Mouse (Mus musculus) G1E-ER4 (cell line): ENCODE measurements at regions not wholly inside any gene's neighbourhood (a gene's known extent, or its start where the extent isn't known, plus 50 kb on each side); places are given as distances from the start of the nearest gene placed in this dataset.

ENCODE experiments used
- GATA1 ChIP-seq: IDR thresholded peaks from one replicate; pipeline ENCODE4 v1.8.0; 2012; ENCODE audit warnings: low read length, inconsistent platforms

- TF ChIP-seq GATA1, result no peak
Observed at GRCm38 (mm10) chr8:57076995-57077394, 243.8 kb upstream of the Hand2 start.

GRCm38 (mm10) chr8:57086811-57087210 is 234.0 kb upstream of the Hand2 start:
- no peak for TF ChIP-seq GATA1

GRCm38 (mm10) chr8:57092403-57092802 is 228.4 kb upstream of the Hand2 start:
- no peak for TF ChIP-seq GATA1

- TF ChIP-seq GATA1, result no peak
Observed at GRCm38 (mm10) chr8:57095169-57095568, 225.6 kb upstream of the Hand2 start.

- no peak for TF ChIP-seq GATA1
Observed at GRCm38 (mm10) chr8:57111403-57111771, 209.4 kb upstream of the Hand2 start.

GRCm38 (mm10) chr8:57113915-57114314 is 206.9 kb upstream of the Hand2 start:
- TF ChIP-seq GATA1, result no peak

GRCm38 (mm10) chr8:57115303-57115702 is 205.5 kb upstream of the Hand2 start:
- no peak for TF ChIP-seq GATA1

GRCm38 (mm10) chr8:57134041-57134440 is 186.7 kb upstream of the Hand2 start:
- no peak for TF ChIP-seq GATA1

GRCm38 (mm10) chr8:57134726-57135125 is 186.1 kb upstream of the Hand2 start:
- TF ChIP-seq GATA1, result no peak

GRCm38 (mm10) chr8:57148036-57148435 is 172.7 kb upstream of the Hand2 start:
- TF ChIP-seq GATA1, result no peak

GRCm38 (mm10) chr8:57191153-57191552 is 129.6 kb upstream of the Hand2 start:
- TF ChIP-seq GATA1, result no peak

- TF ChIP-seq GATA1, result no peak
Observed at GRCm38 (mm10) chr8:57200280-57200679, 120.5 kb upstream of the Hand2 start.

GRCm38 (mm10) chr8:57209584-57209983 is 111.2 kb upstream of the Hand2 start:
- TF ChIP-seq GATA1, result no peak

- no peak for TF ChIP-seq GATA1
Observed at GRCm38 (mm10) chr8:57213066-57213465, 107.7 kb upstream of the Hand2 start.

- TF ChIP-seq GATA1, result no peak
Observed at GRCm38 (mm10) chr8:57213982-57214930, 106.5 kb upstream of the Hand2 start.

GRCm38 (mm10) chr8:57230594-57230993 is 90.2 kb upstream of the Hand2 start:
- no peak for TF ChIP-seq GATA1

GRCm38 (mm10) chr8:57242301-57242700 is 78.5 kb upstream of the Hand2 start:
- TF ChIP-seq GATA1, result no peak
